Mouse (Mus musculus): ENCODE measurements around the gene 2010111I01Rik. TPM values are rescaled to one million over a fixed set of nuclear protein-coding genes. Genes with fewer than 3 reads are reported as not detected.
A peak's percentile ranks its signal among the peaks of the same experiment; 100 is the strongest.

The 2010111I01Rik gene
- polyA plus RNA-seq, 1 experiment from 2014 or later = 52.6 TPM

- peak; percentile 87 for DNase-seq (ENCODE audit: low spot score)
- H3K36me3 ChIP-seq = no peaks in the 10 kb centered on the region
- peak overlapping the region; percentile 62 for H3K4me3 ChIP-seq
- H3K27ac ChIP-seq = peak overlapping the region; percentile 76
- peaks cover 42% of the 10 kb centered on the region for H3K4me1 ChIP-seq
- WGBS = 1% methylated on average over 27 of the region's 27 CpGs
- no peaks in the 10 kb centered on the region for H3K9me3 ChIP-seq
- H3K27me3 ChIP-seq (ENCODE audit: insufficient read depth, poor library complexity, severe bottlenecking) = peaks cover 14% of the 10 kb centered on the region
Observed at GRCm38 (mm10) chr13:63272602-63273229, 308.0 kb downstream of the 2010111I01Rik start.

- no peaks in the 10 kb centered on the region for H3K36me3 ChIP-seq
- H3K27ac ChIP-seq = peak overlapping the region; percentile 47; the same call in 1 of the 2 replicates
- H3K9me3 ChIP-seq = no peaks in the 10 kb centered on the region
- H3K4me3 ChIP-seq = peak overlapping the region; percentile 34
- WGBS = 36% methylated on average over 2 of the region's 2 CpGs
- H3K27me3 ChIP-seq (ENCODE audit: insufficient read depth, poor library complexity, severe bottlenecking) = peaks cover 14% of the 10 kb centered on the region
- peaks cover 48% of the 10 kb centered on the region for H3K4me1 ChIP-seq
- DNase-seq (ENCODE audit: low spot score) = no peak
Observed at GRCm38 (mm10) chr13:63273859-63274258, 309.2 kb downstream of the 2010111I01Rik start.

- 84% methylated on average over 10 of the region's 10 CpGs for WGBS
Observed at GRCm38 (mm10) chr13:63274488-63275166, 309.9 kb downstream of the 2010111I01Rik start.

GRCm38 (mm10) chr13:63276389-63276788 is 311.7 kb downstream of the 2010111I01Rik start:
- Histone ChIP-seq H3K4me1 (peaks cover 63% of the 10 kb centered on the region), H3K9me3 (no peaks in the 10 kb centered on the region), H3K27ac (no peak overlapping the region), H3K4me3 (no peak overlapping the region), H3K36me3 (no peaks in the 10 kb centered on the region), H3K27me3 (ENCODE audit: insufficient read depth, poor library complexity, severe bottlenecking) (no peaks in the 10 kb centered on the region)
- no peak for DNase-seq (ENCODE audit: low spot score)
- WGBS = 87% methylated on average over 4 of the region's 4 CpGs

More at GRCm38 (mm10) chr13:63274488-63275166, 309.9 kb downstream of the 2010111I01Rik start:
- Histone ChIP-seq H3K4me1 (peaks cover 52% of the 10 kb centered on the region), H3K9me3 (no peaks in the 10 kb centered on the region), H3K27me3 (ENCODE audit: insufficient read depth, poor library complexity, severe bottlenecking) (peaks cover 13% of the 10 kb centered on the region), H3K27ac (no peak overlapping the region), H3K36me3 (no peaks in the 10 kb centered on the region), H3K4me3 (no peak overlapping the region)
- no peak for DNase-seq (ENCODE audit: low spot score)

GRCm38 (mm10) chr13:63277316-63277715 is 312.6 kb downstream of the 2010111I01Rik start:
- H3K4me1 ChIP-seq = peaks cover 61% of the 10 kb centered on the region

GRCm38 (mm10) chr13:63278141-63278631 is 313.5 kb downstream of the 2010111I01Rik start:
- Histone ChIP-seq H3K9me3 (no peaks in the 10 kb centered on the region), H3K4me1 (peaks cover 53% of the 10 kb centered on the region), H3K27me3 (ENCODE audit: insufficient read depth, poor library complexity, severe bottlenecking) (no peaks in the 10 kb centered on the region), H3K36me3 (peaks cover 13% of the 10 kb centered on the region), H3K4me3 (no peak overlapping the region), H3K27ac (peak overlapping the region; percentile 82)
- no peak for DNase-seq (ENCODE audit: low spot score)
- WGBS = 32% methylated on average over 5 of the region's 5 CpGs

More at GRCm38 (mm10) chr13:63277316-63277715, 312.6 kb downstream of the 2010111I01Rik start:
- no peak for DNase-seq (ENCODE audit: low spot score)
- Histone ChIP-seq H3K4me3 (no peak overlapping the region), H3K9me3 (no peaks in the 10 kb centered on the region), H3K36me3 (peaks cover 8% of the 10 kb centered on the region), H3K27ac (no peak overlapping the region), H3K27me3 (ENCODE audit: insufficient read depth, poor library complexity, severe bottlenecking) (no peaks in the 10 kb centered on the region)
- 63% methylated on average over 5 of the region's 5 CpGs for WGBS

GRCm38 (mm10) chr13:63278796-63279475 is 314.2 kb downstream of the 2010111I01Rik start:
- Histone ChIP-seq H3K27me3 (ENCODE audit: insufficient read depth, poor library complexity, severe bottlenecking) (no peaks in the 10 kb centered on the region), H3K36me3 (peaks cover 21% of the 10 kb centered on the region), H3K4me1 (peaks cover 53% of the 10 kb centered on the region), H3K9me3 (no peaks in the 10 kb centered on the region), H3K4me3 (peak overlapping the region; percentile 38), H3K27ac (peak overlapping the region; percentile 82)
- 11% methylated on average over 10 of the region's 10 CpGs for WGBS
- no peak for DNase-seq (ENCODE audit: low spot score)

GRCm38 (mm10) chr13:63279807-63280206 is 315.1 kb downstream of the 2010111I01Rik start:
- Histone ChIP-seq H3K9me3 (no peaks in the 10 kb centered on the region), H3K36me3 (peaks cover 25% of the 10 kb centered on the region), H3K27me3 (ENCODE audit: insufficient read depth, poor library complexity, severe bottlenecking) (no peaks in the 10 kb centered on the region), H3K27ac (peak overlapping the region; percentile 82; the same call in 1 of the 2 replicates), H3K4me3 (0 out of 2 replicates have a peak overlapping the region, but pooled peaks have one; percentile 5), H3K4me1 (peaks cover 53% of the 10 kb centered on the region)
- WGBS = 41% methylated on average over 8 of the region's 8 CpGs
- no peak for DNase-seq (ENCODE audit: low spot score)

GRCm38 (mm10) chr13:63280344-63280743 is 315.7 kb downstream of the 2010111I01Rik start:
- Histone ChIP-seq H3K36me3 (peaks cover 31% of the 10 kb centered on the region), H3K27ac (peak overlapping the region; percentile 42; the same call in 1 of the 2 replicates), H3K27me3 (ENCODE audit: insufficient read depth, poor library complexity, severe bottlenecking) (no peaks in the 10 kb centered on the region), H3K9me3 (no peaks in the 10 kb centered on the region), H3K4me3 (no peak overlapping the region), H3K4me1 (peaks cover 53% of the 10 kb centered on the region)
- 24% methylated on average over 3 of the region's 3 CpGs for WGBS
- no peak for DNase-seq (ENCODE audit: low spot score)

GRCm38 (mm10) chr13:63281206-63281605 is 316.5 kb downstream of the 2010111I01Rik start:
- H3K27me3 ChIP-seq (ENCODE audit: insufficient read depth, poor library complexity, severe bottlenecking) = no peaks in the 10 kb centered on the region
- H3K36me3 ChIP-seq = peaks cover 39% of the 10 kb centered on the region
- peaks cover 53% of the 10 kb centered on the region for H3K4me1 ChIP-seq
- no peak overlapping the region for H3K4me3 ChIP-seq
- H3K9me3 ChIP-seq = no peaks in the 10 kb centered on the region
- 0 out of 2 replicates have a peak overlapping the region, but pooled peaks have one; percentile 10 for H3K27ac ChIP-seq
- WGBS = 86% methylated on average over 8 of the region's 8 CpGs
- DNase-seq (ENCODE audit: low spot score) = no peak

GRCm38 (mm10) chr13:63283236-63283635 is 318.5 kb downstream of the 2010111I01Rik start:
- Histone ChIP-seq H3K9me3 (no peaks in the 10 kb centered on the region), H3K4me1 (peaks cover 36% of the 10 kb centered on the region), H3K36me3 (peaks cover 58% of the 10 kb centered on the region)

GRCm38 (mm10) chr13:63284748-63285147 is 320.1 kb downstream of the 2010111I01Rik start:
- no peak overlapping the region for H3K4me3 ChIP-seq
- WGBS = 93% methylated on average over 3 of the region's 3 CpGs
- H3K27ac ChIP-seq = no peak overlapping the region
- no peak for DNase-seq (ENCODE audit: low spot score)
- peaks cover 20% of the 10 kb centered on the region for H3K4me1 ChIP-seq
- H3K9me3 ChIP-seq = no peaks in the 10 kb centered on the region
- peaks cover 71% of the 10 kb centered on the region for H3K36me3 ChIP-seq
- H3K27me3 ChIP-seq (ENCODE audit: insufficient read depth, poor library complexity, severe bottlenecking) = no peaks in the 10 kb centered on the region

More at GRCm38 (mm10) chr13:63283236-63283635, 318.5 kb downstream of the 2010111I01Rik start:
- H3K4me3 ChIP-seq = no peak overlapping the region
- no peak overlapping the region for H3K27ac ChIP-seq
- no peaks in the 10 kb centered on the region for H3K27me3 ChIP-seq (ENCODE audit: insufficient read depth, poor library complexity, severe bottlenecking)
- DNase-seq (ENCODE audit: low spot score) = no peak
